Mouse (Mus musculus): ENCODE results near the gene Pigc. TPM values are rescaled to one million over a fixed set of nuclear protein-coding genes. Genes with fewer than 3 reads are reported as not detected.

Gene Pigc
- polyA plus RNA-seq, 1 experiment = 16.6 TPM

DNA sequence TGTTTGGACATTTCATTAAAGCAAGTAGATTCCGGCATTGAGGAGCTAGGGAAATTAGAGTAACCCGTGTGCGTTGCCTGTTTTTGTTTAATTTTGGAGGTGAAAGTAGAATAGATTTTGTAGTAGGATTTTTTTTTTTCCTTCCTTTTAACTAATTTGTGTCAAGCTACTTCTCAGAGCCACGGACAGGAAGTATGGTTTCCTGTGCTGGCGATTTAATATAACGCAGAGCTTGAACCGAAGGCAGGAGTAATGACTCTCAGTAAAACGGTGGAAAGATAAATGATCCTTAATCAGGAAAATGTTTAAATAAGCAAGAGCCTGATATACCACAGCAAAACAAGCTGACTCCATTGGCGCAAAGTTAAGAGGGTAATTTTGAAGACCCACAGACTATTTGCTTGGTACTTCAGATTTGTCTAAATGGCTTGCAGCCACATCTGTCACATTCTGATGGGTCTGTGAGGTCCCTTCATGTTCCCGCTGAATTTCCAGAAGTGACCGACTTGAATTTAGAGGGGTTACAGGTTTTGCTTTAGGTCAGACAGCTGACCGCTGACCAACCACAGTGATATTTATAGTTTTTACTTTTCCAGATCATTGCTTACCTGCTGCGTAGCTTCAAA, 49.1 kb downstream of the Pigc start:
- WGBS = 39% methylated on average over 13 of the region's 13 CpGs
- peaks cover 3% of the 10 kb centered on the region; the same call in 1 of the 2 replicates for H3K4me1 ChIP-seq (ENCODE audit: control insufficient read depth, insufficient read depth, low read length)
- H3K4me3 ChIP-seq (ENCODE audit: insufficient read depth, low read depth, low read length) = no peak overlapping the region

GRCm38 (mm10) chr1:162018601-162018977, 49.6 kb downstream of the Pigc start:
- H3K27me3 ChIP-seq (replicated peaks; ENCODE audit: control insufficient read depth, insufficient read depth, low read length) = no peaks in the 10 kb centered on the region
- WGBS = 73% methylated on average over 6 of the region's 6 CpGs
- no peak overlapping the region for H3K27ac ChIP-seq (ENCODE audit: insufficient read depth, low read depth, low read length)
- DNase-seq = no peak
- H3K4me1 ChIP-seq (ENCODE audit: control insufficient read depth, insufficient read depth, low read length) = peaks cover 3% of the 10 kb centered on the region; the same call in 1 of the 2 replicates
- no peak overlapping the region for H3K4me3 ChIP-seq (ENCODE audit: insufficient read depth, low read depth, low read length)
- TF ChIP-seq CTCF (conservative IDR thresholded peaks at IDR 0.05; ENCODE audit: insufficient read depth, insufficient read length, low read depth, low read length) (no peak), POLR2A (IDR thresholded peaks at IDR 0.05; ENCODE audit: low read depth, low read length) (no peak)
- H3K36me3 ChIP-seq (ENCODE audit: control insufficient read depth, insufficient read depth, low read length) = no peaks in the 10 kb centered on the region

More for the DNA sequence above, 49.1 kb downstream of the Pigc start:
- Histone ChIP-seq H3K27me3 (replicated peaks; ENCODE audit: control insufficient read depth, insufficient read depth, low read length) (no peaks in the 10 kb centered on the region), H3K27ac (ENCODE audit: insufficient read depth, low read depth, low read length) (no peak overlapping the region), H3K36me3 (ENCODE audit: control insufficient read depth, insufficient read depth, low read length) (no peaks in the 10 kb centered on the region)
- DNase-seq = no peak
- TF ChIP-seq POLR2A (IDR thresholded peaks at IDR 0.05; ENCODE audit: low read depth, low read length) (no peak), CTCF (conservative IDR thresholded peaks at IDR 0.05; ENCODE audit: insufficient read depth, insufficient read length, low read depth, low read length) (no peak)

DNA sequence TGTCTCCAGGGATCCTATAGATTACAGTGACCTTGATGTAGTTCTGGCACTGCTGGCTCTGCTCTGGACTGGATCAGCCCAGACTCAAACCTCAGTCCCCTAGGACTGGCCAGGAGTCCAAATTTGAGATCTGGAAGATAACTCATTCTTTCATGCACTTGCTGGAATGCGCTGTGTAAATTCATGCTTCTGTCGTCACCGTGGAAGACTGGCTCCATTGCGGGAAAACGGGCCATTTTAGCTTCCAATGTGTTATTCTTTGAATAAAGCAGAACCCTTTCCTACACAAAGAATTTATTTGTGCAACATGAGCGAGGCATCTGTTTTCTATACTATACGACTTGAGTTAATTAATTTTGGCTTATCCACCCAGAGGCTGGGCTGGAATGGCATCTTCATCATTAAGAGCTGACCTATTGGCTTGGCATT, 51.3 kb downstream of the Pigc start:
- Histone ChIP-seq H3K36me3 (ENCODE audit: control insufficient read depth, insufficient read depth, low read length) (no peaks in the 10 kb centered on the region), H3K4me1 (ENCODE audit: control insufficient read depth, insufficient read depth, low read length) (peaks cover 3% of the 10 kb centered on the region; the same call in 1 of the 2 replicates), H3K27me3 (replicated peaks; ENCODE audit: control insufficient read depth, insufficient read depth, low read length) (no peaks in the 10 kb centered on the region), H3K27ac (ENCODE audit: insufficient read depth, low read depth, low read length) (no peak overlapping the region), H3K4me3 (ENCODE audit: insufficient read depth, low read depth, low read length) (no peak overlapping the region)
- TF ChIP-seq POLR2A (IDR thresholded peaks at IDR 0.05; ENCODE audit: low read depth, low read length) = no peak
- no peak for TF ChIP-seq CTCF (conservative IDR thresholded peaks at IDR 0.05; ENCODE audit: insufficient read depth, insufficient read length, low read depth, low read length)
- 80% methylated on average over 7 of the region's 7 CpGs for WGBS
- no peak for DNase-seq

GRCm38 (mm10) chr1:162020766-162021165, 51.8 kb downstream of the Pigc start:
- Histone ChIP-seq H3K4me1 (ENCODE audit: control insufficient read depth, insufficient read depth, low read length) (peaks cover under 1% of the 10 kb centered on the region; the same call in 1 of the 2 replicates), H3K4me3 (ENCODE audit: insufficient read depth, low read depth, low read length) (no peak overlapping the region), H3K27ac (ENCODE audit: insufficient read depth, low read depth, low read length) (no peak overlapping the region), H3K36me3 (ENCODE audit: control insufficient read depth, insufficient read depth, low read length) (no peaks in the 10 kb centered on the region), H3K27me3 (replicated peaks; ENCODE audit: control insufficient read depth, insufficient read depth, low read length) (no peaks in the 10 kb centered on the region)
- no peak for DNase-seq
- TF ChIP-seq CTCF (conservative IDR thresholded peaks at IDR 0.05; ENCODE audit: insufficient read depth, insufficient read length, low read depth, low read length) (no peak), POLR2A (IDR thresholded peaks at IDR 0.05; ENCODE audit: low read depth, low read length) (no peak)
- 83% methylated on average over 4 of the region's 4 CpGs for WGBS

Other genes starting within 250 kb of the Pigc start
- 0.04 and 0.16 TPM in 2 replicates for gene Fasl, start 180.7 kb upstream of the Pigc start, polyA plus RNA-seq (2012; rRNA removed)
- gene Suco, start 92.5 kb upstream of the Pigc start, polyA plus RNA-seq (2012; rRNA removed) = 2.7 and 3.7 TPM in 2 replicates
- not detected in 2 replicates for gene 4930558K02Rik, start 10.4 kb downstream of the Pigc start, polyA plus RNA-seq (2012; rRNA removed)

Measured in kidney, adult 2 months (tissue).